Mouse (Mus musculus) bone marrow macrophage, adult 2 months (primary cell): ENCODE measurements around the gene Arid4b.

ENCODE experiments used
- CTCF ChIP-seq: IDR thresholded peaks from 2 replicates; pipeline ENCODE4 v1.5.1; 2012; ENCODE audit warnings: low read depth, mild to moderate bottlenecking, low read length, moderate library complexity
- POLR2A ChIP-seq: IDR thresholded peaks from 2 replicates; pipeline ENCODE4 v1.6.1; 2012; ENCODE audit warnings: mild to moderate bottlenecking, low read depth, low read length, borderline replicate concordance

DNA sequence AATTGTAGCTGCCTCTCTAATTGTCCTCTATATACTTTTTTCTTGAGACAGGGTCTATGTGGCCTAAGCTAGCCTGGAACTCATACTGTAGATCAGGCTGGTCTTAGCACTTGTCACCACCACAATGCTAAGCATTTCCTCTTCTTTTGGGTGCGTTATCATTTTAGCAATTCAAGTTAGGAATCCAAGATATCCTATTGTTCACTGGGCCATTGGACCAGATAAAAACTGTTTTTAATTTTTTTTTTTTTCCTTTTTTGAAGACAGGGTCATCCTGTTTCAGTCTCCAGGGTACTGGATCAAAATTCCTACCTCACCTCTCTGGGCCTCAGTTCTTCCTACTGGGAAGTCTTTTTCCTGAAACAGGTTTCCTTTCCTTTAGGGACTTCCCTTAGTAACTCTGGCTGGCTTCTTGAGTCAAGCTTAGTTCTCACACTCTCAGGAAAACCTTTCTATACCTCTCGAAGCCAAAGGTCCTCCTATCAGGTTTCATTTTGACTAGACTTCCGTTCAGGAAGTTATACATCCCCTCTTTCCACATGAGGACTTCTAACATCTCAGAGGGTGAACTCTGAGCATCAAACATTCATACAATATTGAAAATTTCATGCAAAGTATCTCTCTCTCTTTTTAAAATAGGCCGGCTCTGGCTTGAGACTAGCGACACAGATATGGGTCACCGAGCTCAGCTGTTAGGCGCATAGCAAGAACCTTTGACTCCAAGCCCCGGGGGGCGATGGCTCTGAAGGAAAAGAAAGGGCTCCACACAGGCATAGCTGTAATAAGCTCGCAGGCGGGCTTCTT, 621 bp upstream of the Arid4b start:
- TF ChIP-seq POLR2A (no peak), CTCF (no peak)
